Comparison of ENCODE assay signal across 10 mouse cellular contexts in genomic region chr4:142080487-142080767, GRCm38 (mm10). TPM values are rescaled to one million over a fixed set of nuclear protein-coding genes. Genes with fewer than 3 reads are reported as not detected.
DNase-seq lines count a peak whose midpoint lies in the region; ATAC-seq and TF ChIP-seq lines count a peak whose summit lies in the region.
"Had no signal": no experiment of that assay in that cellular context is flagged by ENCODE, and none has a peak within 500 bp of the region (broad histone marks: within the 10 kb centered on the region; RNA-seq: fewer than 3 reads in every experiment).

No protein-coding gene starts in this region.

- intact Hi-C loops in gastrocnemius, adult 2 months (cut with DNase I), result loop anchor here (5.0 kb wide), 2 partner anchors 38 to 73 kb away; no protein-coding TSS in a partner anchor

- no peaks in the 10 kb centered on the region for H3K9me3 ChIP-seq in hindbrain, postnatal 0 days (ENCODE audit: low read length)
- H3K9me3 ChIP-seq in hindbrain, embryonic 16.5 days (ENCODE audit: control insufficient read depth, low read length), result no peaks in the 10 kb centered on the region
- H3K9me3 ChIP-seq in midbrain, postnatal 0 days (ENCODE audit: low read length), result no peaks in the 10 kb centered on the region
- no peaks in the 10 kb centered on the region for H3K9me3 ChIP-seq in midbrain, embryonic 11.5 days (ENCODE audit: control insufficient read depth, low read length)
- H3K9me3 ChIP-seq: midbrain, embryonic 13.5 days had no signal

- H3K27me3 ChIP-seq in hindbrain, postnatal 0 days (ENCODE audit: insufficient read depth, low read length), result 0 out of 2 replicates have a peak, but pooled peaks cover 4% of the 10 kb centered on the region
- peaks cover 16% of the 10 kb centered on the region for H3K27me3 ChIP-seq in hindbrain, embryonic 16.5 days (replicated peaks; ENCODE audit: control insufficient read depth, insufficient read depth, low read length)
- H3K27me3 ChIP-seq in midbrain, postnatal 0 days (ENCODE audit: insufficient read depth, low read length), result peaks cover 11% of the 10 kb centered on the region
- peaks cover 20% of the 10 kb centered on the region for H3K27me3 ChIP-seq in midbrain, embryonic 11.5 days (ENCODE audit: control insufficient read depth, insufficient read depth, low read length)

- DNase-seq in gastrocnemius, adult 2 months, result no peak
- DNase-seq in gastrocnemius, postnatal 10 days, result no peak
- DNase-seq in hindbrain, postnatal 0 days (ENCODE audit: low spot score), result no peak
- no peak for DNase-seq in midbrain, postnatal 0 days (ENCODE audit: low spot score)
- DNase-seq in midbrain, embryonic 11.5 days (ENCODE audit: low spot score, missing footprints), result no peak
- no peak for DNase-seq in left cerebral cortex, adult 11 months (ENCODE audit: low spot score)
- DNase-seq: lung, postnatal 10 days had no signal

- no peak overlapping the region for H3K4me2 ChIP-seq in hindbrain, postnatal 0 days (ENCODE audit: low read depth, low read length)
- no peak overlapping the region for H3K4me2 ChIP-seq in hindbrain, embryonic 16.5 days (ENCODE audit: low read length)
- no peak overlapping the region for H3K4me2 ChIP-seq in midbrain, postnatal 0 days (ENCODE audit: low read depth, low read length, poor library complexity, severe bottlenecking)
- H3K4me2 ChIP-seq in midbrain, embryonic 11.5 days, result no peak overlapping the region
- H3K4me2 ChIP-seq: midbrain, embryonic 13.5 days had no signal

- ATAC-seq in hindbrain, postnatal 0 days, result no peak
- no peak for ATAC-seq in hindbrain, embryonic 16.5 days
- no peak for ATAC-seq in midbrain, postnatal 0 days (ENCODE audit: low FRiP score)
- no peak for ATAC-seq in midbrain, embryonic 11.5 days (ENCODE audit: low FRiP score)
- no peak for ATAC-seq in megakaryocyte-erythroid progenitor cell, adult 5-6 weeks (replicated peaks; ENCODE audit: low FRiP score, low TSS enrichment, poor library complexity, severe bottlenecking)

- H3K9ac ChIP-seq in hindbrain, postnatal 0 days (replicated peaks; ENCODE audit: low read length), result no peak overlapping the region
- no peak overlapping the region for H3K9ac ChIP-seq in hindbrain, embryonic 16.5 days (ENCODE audit: low read depth, low read length)
- H3K9ac ChIP-seq in midbrain, postnatal 0 days (replicated peaks; ENCODE audit: low read length, poor library complexity, severe bottlenecking), result no peak overlapping the region
- H3K9ac ChIP-seq in midbrain, embryonic 11.5 days (ENCODE audit: low read length), result no peak overlapping the region
- H3K9ac ChIP-seq: midbrain, embryonic 13.5 days had no signal

- no peak for TF ChIP-seq CTCF in gastrocnemius, adult 2 months (IDR thresholded peaks at IDR 0.05)
- TF ChIP-seq CTCF in hindbrain, postnatal 0 days (IDR thresholded peaks at IDR 0.05; ENCODE audit: low read depth), result no peak
- TF ChIP-seq CTCF in midbrain, postnatal 0 days (IDR thresholded peaks at IDR 0.05), result no peak

- H3K36me3 ChIP-seq in hindbrain, postnatal 0 days (ENCODE audit: insufficient read depth, low read length), result no peaks in the 10 kb centered on the region
- H3K36me3 ChIP-seq in hindbrain, embryonic 16.5 days (ENCODE audit: control insufficient read depth, insufficient read depth, low read length), result no peaks in the 10 kb centered on the region
- H3K36me3 ChIP-seq in midbrain, postnatal 0 days (ENCODE audit: insufficient read depth, low read length), result no peaks in the 10 kb centered on the region
- H3K36me3 ChIP-seq in midbrain, embryonic 11.5 days (ENCODE audit: control insufficient read depth, insufficient read depth, low read length), result no peaks in the 10 kb centered on the region
- H3K36me3 ChIP-seq: midbrain, embryonic 13.5 days had no signal

- H3K4me3 ChIP-seq in gastrocnemius, adult 2 months, result peak overlapping the region; percentile 40; the same call in 1 of the 2 replicates
- no peak overlapping the region for H3K4me3 ChIP-seq in hindbrain, postnatal 0 days (ENCODE audit: low read length)
- H3K4me3 ChIP-seq in hindbrain, embryonic 16.5 days (ENCODE audit: low read length), result no peak overlapping the region
- no peak overlapping the region for H3K4me3 ChIP-seq in midbrain, postnatal 0 days (ENCODE audit: low read depth, low read length)
- no peak overlapping the region for H3K4me3 ChIP-seq in midbrain, embryonic 11.5 days (ENCODE audit: low read depth, low read length)
- H3K4me3 ChIP-seq: midbrain, embryonic 13.5 days had no signal

- 74% methylated on average over 4 of the region's 4 CpGs for WGBS in hindbrain, postnatal 0 days
- 65% methylated on average over 4 of the region's 4 CpGs for WGBS in hindbrain, embryonic 16.5 days
- 71% methylated on average over 4 of the region's 4 CpGs for WGBS in midbrain, postnatal 0 days
- 85% methylated on average over 4 of the region's 4 CpGs for WGBS in midbrain, embryonic 11.5 days

- peak overlapping the region; percentile 73 for H3K27ac ChIP-seq in gastrocnemius, adult 2 months
- peak overlapping the region; percentile 60; the same call in 1 of the 2 replicates for H3K27ac ChIP-seq in hindbrain, postnatal 0 days
- H3K27ac ChIP-seq in hindbrain, embryonic 16.5 days (ENCODE audit: low read depth, low read length), result no peak overlapping the region
- H3K27ac ChIP-seq in midbrain, postnatal 0 days (ENCODE audit: low read depth, low read length), result 0 out of 2 replicates have a peak overlapping the region, but pooled peaks have one; percentile 4
- no peak overlapping the region for H3K27ac ChIP-seq in midbrain, embryonic 11.5 days (ENCODE audit: low read depth, low read length)
- H3K27ac ChIP-seq: midbrain, embryonic 13.5 days had no signal

- peaks cover 26% of the 10 kb centered on the region; the same call in 1 of the 2 replicates for H3K4me1 ChIP-seq in hindbrain, postnatal 0 days (ENCODE audit: insufficient read depth, low read length)
- peaks cover 28% of the 10 kb centered on the region for H3K4me1 ChIP-seq in hindbrain, embryonic 16.5 days (ENCODE audit: control insufficient read depth, insufficient read depth, low read depth, low read length)
- peaks cover 11% of the 10 kb centered on the region; the same call in 1 of the 2 replicates for H3K4me1 ChIP-seq in midbrain, postnatal 0 days (ENCODE audit: insufficient read depth, low read length)
- H3K4me1 ChIP-seq in midbrain, embryonic 11.5 days (ENCODE audit: control insufficient read depth, insufficient read depth, low read length), result peaks cover 9% of the 10 kb centered on the region

RNA-seq across cellular contexts. Expression of gene Tmem51, which starts 3.7 kb away (rescaled TPM):
- total RNA-seq in gastrocnemius, adult 2 months (2021), result under 1 TPM; 0.66 to 0.75 TPM
- total RNA-seq in gastrocnemius, postnatal 10 days (2021), result 1 to 10 TPM; 4.3 to 4.9 TPM
- total RNA-seq in hindbrain, postnatal 0 days (2014; rRNA removed), result 7.5 and 7.6 TPM in 2 replicates
- polyA plus RNA-seq in hindbrain, postnatal 0 days (2015; fragmentation: Nextera tagmentation; extraction: Ambion mirVana), result 7.8 and 8.6 TPM in 2 replicates
- 8.2 and 8.6 TPM in 2 replicates for polyA plus RNA-seq in hindbrain, embryonic 16.5 days (2015; fragmentation: Nextera tagmentation; extraction: Ambion mirVana)
- total RNA-seq in midbrain, postnatal 0 days (2014; rRNA removed), result 5.9 and 7.1 TPM in 2 replicates
- 7.9 and 9.4 TPM in 2 replicates for polyA plus RNA-seq in midbrain, postnatal 0 days (2015; fragmentation: Nextera tagmentation; extraction: Ambion mirVana)
- 11.1 and 12.3 TPM in 2 replicates for polyA plus RNA-seq in midbrain, embryonic 11.5 days (2014; fragmentation: Nextera tagmentation; extraction: Ambion mirVana)
- total RNA-seq in megakaryocyte-erythroid progenitor cell, adult 5-6 weeks (2014; fragmentation: Nextera tagmentation), result 0.42 TPM in 1 of 2 replicates, not detected in the other
- total RNA-seq in megakaryocyte-erythroid progenitor cell, adult 5-6 weeks (2017), result not detected in 2 replicates

Comparison
In these comparisons a context has a peak if more than half of its experiments do, and no peak if none do; other contexts are left out.
1. H3K27ac ChIP-seq: peak in gastrocnemius, adult 2 months (single experiment), hindbrain, postnatal 0 days (single experiment) and midbrain, postnatal 0 days (single experiment); none in hindbrain, embryonic 16.5 days (single experiment) and midbrain, embryonic 11.5 days (single experiment).